21 mouse cellular contexts compared by ENCODE assay signal in the genomic region with DNA sequence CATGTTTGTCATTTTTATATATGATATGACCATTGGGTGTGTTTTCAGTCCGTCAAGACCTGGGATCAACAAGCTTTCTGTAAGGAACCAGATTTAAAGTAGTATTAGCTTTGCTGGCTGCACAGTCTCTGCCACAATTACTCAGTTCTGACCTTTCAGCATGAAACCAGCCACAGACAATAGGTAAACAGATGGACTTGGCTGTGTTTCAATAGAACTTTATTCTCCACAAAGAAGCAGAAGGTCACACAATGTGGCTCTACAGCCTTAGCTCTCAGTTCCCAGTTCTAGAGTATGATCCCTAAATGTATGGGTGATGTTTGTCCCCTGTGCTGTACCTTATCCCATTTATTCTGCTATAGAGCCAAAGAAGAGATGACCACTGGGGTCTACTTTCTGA.
DNase-seq lines count a peak whose midpoint lies in the region; ATAC-seq and TF ChIP-seq lines count a peak whose summit lies in the region.
"Had no signal": no experiment of that assay in that cellular context is flagged by ENCODE, and none has a peak within 500 bp of the region (broad histone marks: within the 10 kb centered on the region; RNA-seq: fewer than 3 reads in every experiment).

No protein-coding gene starts in this region.

- H3K9me3 ChIP-seq in lung, embryonic 16.5 days (ENCODE audit: control insufficient read depth, low read length): no peaks in the 10 kb centered on the region
- H3K9me3 ChIP-seq in lung, postnatal 0 days (ENCODE audit: low read length): no peaks in the 10 kb centered on the region
- H3K9me3 ChIP-seq: embryonic facial prominence, embryonic 12.5 days; heart, embryonic 10.5 days; hindbrain, embryonic 12.5 days had no signal

- no peaks in the 10 kb centered on the region for H3K36me3 ChIP-seq in lung, embryonic 16.5 days (ENCODE audit: control insufficient read depth, insufficient read depth, low read length)
- H3K36me3 ChIP-seq in lung, postnatal 0 days (ENCODE audit: insufficient read depth, low read length): no peaks in the 10 kb centered on the region
- H3K36me3 ChIP-seq: embryonic facial prominence, embryonic 12.5 days; heart, embryonic 10.5 days; hindbrain, embryonic 12.5 days had no signal

- no peak for DNase-seq in cerebellum, postnatal 14 days
- peak; percentile 73 for DNase-seq in cerebellum, adult 9-10 months
- DNase-seq in cerebellum, adult 8-10 months: no peak
- DNase-seq in lung, postnatal 0 days (ENCODE audit: low spot score): no peak
- DNase-seq: adrenal gland, adult 8-10 months; gastrocnemius, postnatal 10 days; heart, adult 18-20 months; heart, postnatal 10 days; heart, postnatal 4 days had no signal

- no peak for TF ChIP-seq EP300 in lung, postnatal 0 days (IDR thresholded peaks at IDR 0.05)

- 69% methylated on average over 1 of the region's 1 CpGs for WGBS in lung, embryonic 16.5 days
- 55% methylated on average over 1 of the region's 1 CpGs for WGBS in lung, postnatal 0 days

- 0 out of 2 replicates have a peak overlapping the region, but pooled peaks have one; percentile 16 for H3K27ac ChIP-seq in lung, embryonic 16.5 days (ENCODE audit: low read length)
- H3K27ac ChIP-seq in lung, postnatal 0 days (ENCODE audit: low read length): no peak overlapping the region
- H3K27ac ChIP-seq: embryonic facial prominence, embryonic 12.5 days; heart, embryonic 10.5 days; hindbrain, embryonic 12.5 days had no signal

- no peak overlapping the region for H3K4me2 ChIP-seq in lung, embryonic 16.5 days (ENCODE audit: low read depth, low read length)
- H3K4me2 ChIP-seq in lung, postnatal 0 days (replicated peaks; ENCODE audit: low read depth, low read length): no peak overlapping the region
- H3K4me2 ChIP-seq: embryonic facial prominence, embryonic 12.5 days; hindbrain, embryonic 12.5 days had no signal

- no peak for TF ChIP-seq CTCF in lung, postnatal 0 days (IDR thresholded peaks at IDR 0.05)

- peak; percentile 36; the same call in 1 of the 2 replicates for ATAC-seq in cerebellum, adult (ENCODE audit: insufficient number of reproducible peaks, low FRiP score, low TSS enrichment)
- no peak for ATAC-seq in lung, embryonic 16.5 days (ENCODE audit: low read depth)
- ATAC-seq in lung, postnatal 0 days: no peak
- ATAC-seq: activated CD4-positive, CD25-positive, alpha-beta regulatory T cell, adult 4 months; forebrain, embryonic 16.5 days; hindbrain, embryonic 16.5 days; inflammation-experienced regulatory T-cells, adult 6 months; intestine, postnatal 0 days; Patski had no signal

- H3K4me1 ChIP-seq in lung, embryonic 16.5 days (replicated peaks; ENCODE audit: control insufficient read depth, insufficient read depth, low read length): no peaks in the 10 kb centered on the region
- no peaks in the 10 kb centered on the region for H3K4me1 ChIP-seq in lung, postnatal 0 days (ENCODE audit: insufficient read depth, low read depth, low read length)
- H3K4me1 ChIP-seq: embryonic facial prominence, embryonic 12.5 days; heart, embryonic 10.5 days; hindbrain, embryonic 12.5 days had no signal

- no peak overlapping the region for H3K4me3 ChIP-seq in lung, embryonic 16.5 days (ENCODE audit: low read length)
- no peak overlapping the region for H3K4me3 ChIP-seq in lung, postnatal 0 days (ENCODE audit: low read depth, low read length)
- H3K4me3 ChIP-seq: embryonic facial prominence, embryonic 12.5 days; heart, embryonic 10.5 days; hindbrain, embryonic 12.5 days had no signal

- no peaks in the 10 kb centered on the region for H3K27me3 ChIP-seq in lung, embryonic 16.5 days (ENCODE audit: control insufficient read depth, insufficient read depth, low read depth, low read length)
- H3K27me3 ChIP-seq in lung, postnatal 0 days (replicated peaks; ENCODE audit: insufficient read depth, low read length): no peaks in the 10 kb centered on the region
- H3K27me3 ChIP-seq: CH12.LX; embryonic facial prominence, embryonic 12.5 days; hindbrain, embryonic 12.5 days; Patski had no signal

- H3K9ac ChIP-seq in lung, embryonic 16.5 days (ENCODE audit: low read length): no peak overlapping the region
- no peak overlapping the region for H3K9ac ChIP-seq in lung, postnatal 0 days (replicated peaks; ENCODE audit: low read depth)
- H3K9ac ChIP-seq: embryonic facial prominence, embryonic 12.5 days; hindbrain, embryonic 12.5 days had no signal
